Mouse (Mus musculus) kidney, adult 18-20 months (tissue): ENCODE results near the gene Gm21719.
"Not testable (repeated sequence)": the region's sequence is repeated elsewhere in the genome, so short reads cannot be mapped to it uniquely, and the experiment has no call there.

ENCODE experiments used
- DNase-seq: peaks from one replicate; pipeline ENCODE4 v3.0.0; 2021

Gm21719 gene

GRCm38 (mm10) chrY:6682772-6683171 lies at the start of gene Gm21719:
TSS of gene Gm21719 (minus strand) at chrY:6682872.
- DNase-seq: not testable (repeated sequence)
